Mouse (Mus musculus) thymus, adult 2 months (tissue): ENCODE results near the gene Slc18b1. TPM values are rescaled to one million over a fixed set of nuclear protein-coding genes. Genes with fewer than 3 reads are reported as not detected.
"Not testable (repeated sequence)": the region's sequence is repeated elsewhere in the genome, so short reads cannot be mapped to it uniquely, and the experiment has no call there.

Experiments
- DNase-seq: peaks from one replicate; pipeline ENCODE4 v3.0.0; 2021
- H3K27ac ChIP-seq: fragments of 200-500 bp; 2 replicates; pipeline ENCODE4 v1.5.1; 2012; ENCODE audit warnings: low read length, control low read depth; ENCODE audit not compliant: control insufficient read depth, insufficient read depth
- H3K27me3 ChIP-seq: fragments of 200-500 bp; 2 replicates; pipeline ENCODE4 v1.6.1; 2012; ENCODE audit warnings: mild to moderate bottlenecking, low read length, moderate library complexity, mixed read lengths; ENCODE audit not compliant: control insufficient read depth, insufficient read depth
- H3K36me3 ChIP-seq: fragments of 200-500 bp; 2 replicates; pipeline ENCODE4 v1.6.1; 2012; ENCODE audit warnings: mild to moderate bottlenecking, low read length, moderate library complexity; ENCODE audit not compliant: control insufficient read depth, insufficient read depth
- H3K4me1 ChIP-seq: fragments of 200-500 bp; replicated peaks from 2 replicates; pipeline ENCODE4 v1.6.1; 2012; ENCODE audit warnings: low read length; ENCODE audit not compliant: control insufficient read depth, insufficient read depth
- H3K4me3 ChIP-seq: fragments of 200-500 bp; 2 replicates; pipeline ENCODE4 v1.5.1; 2012; ENCODE audit warnings: mild to moderate bottlenecking, low read length, control low read depth, moderate library complexity; ENCODE audit not compliant: control insufficient read depth, insufficient read depth
- CTCF ChIP-seq: fragments of 200-500 bp; IDR thresholded peaks from 2 replicates; pipeline ENCODE4 v1.5.1; 2012; ENCODE audit warnings: mild to moderate bottlenecking, control low read depth, low read length, moderate library complexity, borderline replicate concordance; ENCODE audit not compliant: control insufficient read depth, poor library complexity, insufficient read depth; ENCODE audit errors: extremely low read depth
- POLR2A ChIP-seq: fragments of 200-500 bp; IDR thresholded peaks from 2 replicates; pipeline ENCODE4 v1.6.1; 2012; ENCODE audit warnings: mild to moderate bottlenecking, low read length, control low read depth, moderate library complexity; ENCODE audit not compliant: control insufficient read depth, poor library complexity, insufficient read depth; ENCODE audit errors: extremely low read depth
- WGBS: fragments of 180-500 bp; shearing (Covaris S2); methylation state at CpG from one replicate; pipeline ENCODE4 v1.1.7; 2018; 5-methylcytosine and 5-hydroxymethylcytosine counted together
- polyA plus RNA-seq: library from polyadenylated mRNA; depleted of rRNA; stranded (reverse); fragments of >200 nt; gene quantifications from 2 replicates; pipeline ENCODE4 v1.2.3, GENCODE M21; 2012

The Slc18b1 gene
- polyA plus RNA-seq, 1 experiment: 1.8 TPM

DNA sequence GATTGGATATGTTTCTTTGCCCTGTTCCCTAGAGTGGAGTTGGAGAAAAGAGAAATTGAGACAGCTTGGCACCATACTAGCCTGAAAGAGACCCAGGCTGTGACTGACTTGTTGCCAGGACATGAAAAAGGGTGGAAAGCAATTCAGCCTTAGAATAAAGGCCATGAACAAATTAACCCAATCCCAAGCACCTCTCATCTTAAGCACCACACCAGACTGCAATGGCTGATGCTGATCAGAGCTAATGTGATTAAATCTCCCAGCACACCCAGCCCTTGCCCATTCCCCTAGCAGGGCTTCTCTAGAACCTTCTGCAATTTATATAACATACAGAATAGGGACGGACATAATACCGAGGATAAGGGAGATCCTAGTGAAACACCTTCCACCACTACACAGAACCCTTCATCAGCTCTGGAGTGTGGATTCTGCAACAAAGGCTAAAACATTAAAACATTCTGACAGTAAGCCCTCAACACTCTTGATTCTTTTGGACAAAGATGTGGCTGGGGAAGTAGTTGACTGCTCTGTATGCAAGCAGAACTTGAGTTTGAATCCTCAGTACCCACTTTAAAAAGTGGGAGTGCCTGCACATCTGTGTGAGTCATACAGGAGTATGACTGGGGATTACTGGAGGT lies 13.8 kb upstream of the Slc18b1 start:
- no peak for DNase-seq
- Histone ChIP-seq H3K36me3 (peaks cover 20% of the 10 kb centered on the region), H3K4me1 (peaks cover 7% of the 10 kb centered on the region), H3K27ac (no peak overlapping the region), H3K27me3 (no peaks in the 10 kb centered on the region), H3K4me3 (no peak overlapping the region)
- 84% methylated on average over 2 of the region's 2 CpGs for WGBS
- TF ChIP-seq POLR2A (no peak), CTCF (no peak)

DNA sequence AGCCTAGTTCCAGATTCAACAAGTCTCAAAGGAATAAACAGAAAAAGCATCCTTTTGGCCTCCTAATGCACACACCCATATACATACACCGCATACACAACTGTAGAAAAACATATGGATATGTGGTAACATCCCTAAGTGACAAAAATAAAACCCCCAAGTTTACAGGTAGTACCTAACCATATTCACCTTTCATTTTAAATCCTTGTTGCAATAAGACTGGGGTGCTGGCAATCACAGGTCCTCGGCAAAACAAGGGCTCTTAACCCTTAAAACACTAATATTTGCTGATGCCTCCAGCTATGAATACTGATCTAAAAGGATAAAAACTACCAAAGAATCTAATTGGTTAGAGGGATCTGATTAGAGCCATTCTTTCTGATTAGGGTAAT lies 13.3 kb upstream of the Slc18b1 start:
- WGBS: 73% methylated on average over 2 of the region's 2 CpGs
- Histone ChIP-seq H3K27me3 (no peaks in the 10 kb centered on the region), H3K27ac (no peak overlapping the region), H3K4me3 (no peak overlapping the region), H3K4me1 (peaks cover 7% of the 10 kb centered on the region), H3K36me3 (peaks cover 20% of the 10 kb centered on the region)
- TF ChIP-seq CTCF: no peak
- TF ChIP-seq POLR2A: no peak
- DNase-seq: no peak

DNA sequence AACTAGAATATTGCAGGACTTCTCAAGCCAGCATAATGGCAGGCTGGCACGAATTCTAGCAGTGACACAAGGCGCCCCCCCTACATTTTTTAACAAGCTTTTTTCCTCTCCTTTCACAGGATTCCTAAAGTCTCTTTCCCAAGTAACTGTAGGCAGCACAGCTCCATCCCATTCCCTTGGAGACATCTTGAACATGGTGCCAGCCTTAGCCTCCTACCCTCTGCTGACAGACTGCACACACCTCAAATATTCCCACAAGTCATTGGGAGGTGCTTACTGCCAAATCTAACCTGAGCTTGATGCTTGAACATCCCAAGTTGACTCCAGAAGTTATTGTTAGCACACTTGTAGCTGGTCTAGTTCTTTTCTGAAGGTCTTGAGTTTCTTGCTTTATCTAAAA lies 12.7 kb upstream of the Slc18b1 start:
- peaks cover 7% of the 10 kb centered on the region for H3K4me1 ChIP-seq
- H3K27ac ChIP-seq: no peak overlapping the region
- WGBS: 93% methylated on average over 2 of the region's 2 CpGs
- peaks cover 20% of the 10 kb centered on the region for H3K36me3 ChIP-seq
- H3K27me3 ChIP-seq: no peaks in the 10 kb centered on the region
- H3K4me3 ChIP-seq: no peak overlapping the region
- TF ChIP-seq CTCF (no peak), POLR2A (no peak)
- DNase-seq: no peak

DNA sequence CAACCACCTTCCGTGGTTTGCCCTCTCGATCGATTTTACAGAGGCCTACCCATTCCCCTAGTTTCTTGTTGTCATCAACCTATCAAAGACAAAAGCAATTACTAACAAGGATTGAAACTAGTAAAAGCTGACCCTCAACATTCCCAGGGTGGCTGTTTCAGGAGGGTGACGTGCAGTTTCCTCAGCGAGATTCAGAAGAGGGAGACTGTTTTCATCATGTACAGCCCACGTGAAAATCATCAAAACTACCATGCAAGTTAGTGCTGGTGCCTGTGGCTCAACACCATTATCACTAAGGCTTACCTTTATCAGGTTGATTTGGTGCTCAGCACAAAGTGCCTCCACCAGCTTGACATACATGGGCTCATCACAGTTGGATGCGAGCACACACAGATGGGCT lies 11.2 kb upstream of the Slc18b1 start:
- peaks cover 20% of the 10 kb centered on the region for H3K36me3 ChIP-seq
- not testable (repeated sequence) for H3K4me1 ChIP-seq, DNase-seq, H3K27ac ChIP-seq, H3K27me3 ChIP-seq, H3K4me3 ChIP-seq
- 50% methylated on average over 7 of the region's 7 CpGs for WGBS

DNA sequence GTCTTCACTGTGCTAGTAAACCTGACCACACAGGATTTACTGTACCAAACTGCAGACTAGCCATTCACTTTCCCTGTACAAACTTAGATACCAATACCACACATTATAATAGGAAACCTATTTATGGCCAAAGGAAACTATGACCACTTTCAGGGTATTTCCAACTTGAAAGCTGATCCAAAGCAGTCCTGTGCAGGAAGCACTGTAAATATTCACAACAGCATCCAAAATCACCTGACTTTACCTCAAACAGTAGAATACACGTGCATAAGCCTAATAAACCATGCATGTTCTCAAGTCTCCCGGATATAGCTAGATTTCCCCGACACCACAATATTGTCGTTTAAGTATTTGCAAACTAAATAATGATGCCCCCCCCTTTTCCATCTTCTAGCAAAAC lies 10.7 kb upstream of the Slc18b1 start:
- WGBS: 3% methylated on average over 4 of the region's 4 CpGs
- Histone ChIP-seq H3K27ac (no peak overlapping the region), H3K27me3 (no peaks in the 10 kb centered on the region), H3K4me3 (no peak overlapping the region), H3K36me3 (peaks cover 20% of the 10 kb centered on the region), H3K4me1 (peaks cover 7% of the 10 kb centered on the region)
- no peak for TF ChIP-seq POLR2A
- no peak for TF ChIP-seq CTCF
- DNase-seq: no peak

DNA sequence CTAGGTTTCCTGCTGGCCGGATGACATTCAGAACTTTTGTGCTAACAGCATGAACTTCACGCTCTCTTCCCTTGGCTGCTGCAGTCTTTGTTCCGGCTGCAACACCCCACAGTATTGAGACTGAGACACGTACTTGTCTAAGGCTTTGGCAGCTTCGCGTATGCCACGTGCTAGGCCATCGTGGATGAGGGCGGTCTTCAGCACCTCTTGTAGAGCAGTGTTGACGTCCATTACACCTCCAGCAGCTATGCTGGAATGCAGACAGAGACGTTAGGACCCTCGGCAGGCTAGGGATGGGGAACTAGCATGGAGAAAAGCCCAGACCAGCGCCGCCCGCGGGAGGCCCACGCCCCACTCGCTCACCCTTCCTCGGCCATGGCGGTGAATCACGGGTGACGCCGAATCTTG lies 10.2 kb upstream of the Slc18b1 start:
- under 1% methylated on average over 23 of the region's 23 CpGs for WGBS
- H3K4me3 ChIP-seq: peak overlapping the region; percentile 82
- not testable (repeated sequence) for H3K4me1 ChIP-seq, H3K27ac ChIP-seq, DNase-seq, H3K27me3 ChIP-seq
- H3K36me3 ChIP-seq: peaks cover 20% of the 10 kb centered on the region

DNA sequence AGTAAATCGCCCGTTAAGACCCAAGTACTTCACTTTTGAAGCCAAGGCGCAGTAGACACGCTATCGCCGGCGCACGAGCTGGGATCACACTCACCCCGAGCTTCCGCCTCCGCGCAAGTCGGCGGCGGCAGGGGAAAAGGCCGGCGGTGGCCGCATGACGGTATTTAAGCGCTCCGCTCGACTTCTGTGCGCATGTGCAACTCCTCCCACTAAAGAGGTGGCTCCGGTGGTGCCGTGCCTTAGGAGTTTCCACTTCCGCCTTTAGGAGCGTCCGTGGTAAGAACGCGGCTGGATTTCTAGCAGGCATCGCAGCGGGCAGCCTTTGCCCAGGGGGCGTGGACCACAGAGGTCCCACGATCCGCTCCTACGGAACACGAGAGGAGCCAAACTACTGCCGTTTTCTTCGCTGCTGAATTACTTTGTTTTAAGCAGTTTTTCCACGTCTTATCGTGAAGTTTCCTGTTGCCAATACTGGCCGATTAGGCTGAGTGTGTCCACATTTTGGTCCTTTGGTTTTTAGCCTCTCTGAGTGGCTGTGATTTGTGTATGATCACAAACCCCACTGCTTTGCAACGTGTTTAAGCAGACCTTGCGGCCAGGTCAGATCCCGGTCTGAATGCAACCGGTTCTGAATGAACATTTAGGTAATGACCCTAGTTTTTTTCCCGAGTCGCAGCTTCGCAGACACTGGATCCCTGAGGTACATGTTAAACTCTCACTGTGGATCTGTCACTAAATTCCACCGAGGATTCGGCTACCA lies 9.5 kb upstream of the Slc18b1 start, which contains the start of gene Rps12:
Gene Rps12 (minus strand): TSS at position 214 of the 760 bp plus-strand sequence.
- peak; percentile 98 for DNase-seq
- WGBS: under 1% methylated on average over 51 of the region's 51 CpGs
- TF ChIP-seq CTCF: 0 out of 2 replicates have a peak, but pooled peaks have one; percentile 32
- TF ChIP-seq POLR2A: peak; percentile 97
- Histone ChIP-seq H3K4me3 (peak within 1 kb of the TSS; percentile 82), H3K27ac (peak within 1 kb of the TSS; percentile 6), H3K4me1 (peaks cover 7% of the 10 kb centered on the region), H3K36me3 (peaks cover 20% of the 10 kb centered on the region), H3K27me3 (no peaks in the 10 kb centered on the region)
